Mouse (Mus musculus): ENCODE results near the gene Gp9. TPM values are rescaled to one million over a fixed set of nuclear protein-coding genes. Genes with fewer than 3 reads are reported as not detected.
A peak's percentile ranks its signal among the peaks of the same experiment; 100 is the strongest.

The Gp9 gene
- polyA plus RNA-seq, 1 experiment from 2014 or later: 3.3 TPM

- no peak for DNase-seq (ENCODE audit: low spot score)
- no peak overlapping the region for H3K9ac ChIP-seq (ENCODE audit: low read length)
- H3K27ac ChIP-seq (ENCODE audit: low read depth): no peak overlapping the region
- ATAC-seq (replicated peaks; ENCODE audit: low FRiP score, low TSS enrichment, low read depth): no peak
- H3K36me3 ChIP-seq (ENCODE audit: control insufficient read depth, insufficient read depth, low read length): no peaks in the 10 kb centered on the region
- no peaks in the 10 kb centered on the region for H3K9me3 ChIP-seq (ENCODE audit: control insufficient read depth, low read length)
- whole genome bisulfite sequencing: 45% methylated on average over 1 of the region's 1 CpGs
- no peak overlapping the region for H3K4me2 ChIP-seq (ENCODE audit: low read length)
- no peaks in the 10 kb centered on the region for H3K27me3 ChIP-seq (replicated peaks; ENCODE audit: control insufficient read depth, insufficient read depth, low read length)
- H3K4me1 ChIP-seq (replicated peaks; ENCODE audit: control insufficient read depth, insufficient read depth, low read length): no peaks in the 10 kb centered on the region
- H3K4me3 ChIP-seq (ENCODE audit: low read depth, low read length): no peak overlapping the region
These were observed 32.6 kb upstream of the Gp9 start for GRCm38 (mm10) chr6:87745301-87745700.

DNA sequence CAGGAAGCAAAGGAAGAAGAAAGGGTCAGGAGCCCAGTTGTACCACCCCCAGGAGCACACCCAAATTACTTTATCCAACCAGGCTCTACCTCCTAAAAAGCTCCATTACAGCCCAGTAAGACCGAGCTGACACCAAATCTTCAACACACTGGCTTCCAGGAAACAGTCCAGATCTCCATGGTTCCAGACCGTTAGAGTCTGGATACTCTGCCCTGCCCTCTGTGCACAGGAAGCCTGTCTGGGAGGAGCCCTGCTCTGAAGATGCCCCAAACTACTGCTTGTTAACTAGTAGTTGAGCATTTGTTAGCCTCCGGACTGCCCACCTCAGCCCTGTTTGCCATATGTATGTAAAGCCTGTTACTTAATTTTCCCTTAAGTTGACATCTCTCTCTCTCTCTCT, 31.8 kb upstream of the Gp9 start:
- WGBS: 51% methylated on average over 3 of the region's 3 CpGs
- Histone ChIP-seq H3K4me2 (ENCODE audit: low read length) (no peak overlapping the region), H3K9me3 (ENCODE audit: control insufficient read depth, low read length) (no peaks in the 10 kb centered on the region), H3K27ac (ENCODE audit: low read depth) (no peak overlapping the region), H3K4me3 (ENCODE audit: low read depth, low read length) (no peak overlapping the region), H3K27me3 (replicated peaks; ENCODE audit: control insufficient read depth, insufficient read depth, low read length) (no peaks in the 10 kb centered on the region), H3K4me1 (replicated peaks; ENCODE audit: control insufficient read depth, insufficient read depth, low read length) (no peaks in the 10 kb centered on the region), H3K36me3 (ENCODE audit: control insufficient read depth, insufficient read depth, low read length) (no peaks in the 10 kb centered on the region), H3K9ac (ENCODE audit: low read length) (no peak overlapping the region)
- no peak for ATAC-seq (replicated peaks; ENCODE audit: low FRiP score, low TSS enrichment, low read depth)
- DNase-seq (ENCODE audit: low spot score): no peak

GRCm38 (mm10) chr6:87746849-87747248, 31.0 kb upstream of the Gp9 start:
- no peaks in the 10 kb centered on the region for H3K36me3 ChIP-seq (ENCODE audit: control insufficient read depth, insufficient read depth, low read length)
- H3K9me3 ChIP-seq (ENCODE audit: control insufficient read depth, low read length): no peaks in the 10 kb centered on the region
- 63% methylated on average over 2 of the region's 2 CpGs for WGBS
- peak overlapping the region; percentile 30; the same call in 1 of the 2 replicates for H3K27ac ChIP-seq (ENCODE audit: low read depth)
- H3K27me3 ChIP-seq (replicated peaks; ENCODE audit: control insufficient read depth, insufficient read depth, low read length): no peaks in the 10 kb centered on the region
- H3K4me1 ChIP-seq (replicated peaks; ENCODE audit: control insufficient read depth, insufficient read depth, low read length): no peaks in the 10 kb centered on the region
- no peak overlapping the region for H3K4me2 ChIP-seq (ENCODE audit: low read length)
- no peak overlapping the region for H3K9ac ChIP-seq (ENCODE audit: low read length)
- ATAC-seq (replicated peaks; ENCODE audit: low FRiP score, low TSS enrichment, low read depth): no peak
- no peak overlapping the region for H3K4me3 ChIP-seq (ENCODE audit: low read depth, low read length)
- no peak for DNase-seq (ENCODE audit: low spot score)

DNA sequence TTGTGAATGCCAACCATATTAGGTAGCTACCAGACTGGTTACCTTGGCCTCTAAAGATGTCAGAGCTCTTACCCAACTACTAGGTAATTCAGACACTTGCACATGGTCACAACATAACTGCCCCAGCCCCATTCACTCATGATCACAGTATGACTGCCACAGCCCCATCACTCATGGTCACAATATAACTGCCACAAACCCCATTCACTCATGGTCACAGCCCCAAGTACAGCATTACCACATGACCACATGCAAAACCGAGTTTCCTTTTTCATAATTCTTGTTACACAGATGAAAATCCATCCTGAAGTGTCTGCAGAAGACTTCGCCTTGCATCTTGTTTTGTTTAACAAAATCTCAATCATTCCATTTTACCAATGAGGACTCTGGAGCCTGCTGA, 29.8 kb upstream of the Gp9 start:
- Histone ChIP-seq H3K27ac (ENCODE audit: low read depth) (no peak overlapping the region), H3K4me2 (ENCODE audit: low read length) (no peak overlapping the region), H3K4me3 (ENCODE audit: low read depth, low read length) (no peak overlapping the region), H3K9ac (ENCODE audit: low read length) (no peak overlapping the region), H3K36me3 (ENCODE audit: control insufficient read depth, insufficient read depth, low read length) (no peaks in the 10 kb centered on the region), H3K27me3 (replicated peaks; ENCODE audit: control insufficient read depth, insufficient read depth, low read length) (no peaks in the 10 kb centered on the region), H3K9me3 (ENCODE audit: control insufficient read depth, low read length) (no peaks in the 10 kb centered on the region), H3K4me1 (replicated peaks; ENCODE audit: control insufficient read depth, insufficient read depth, low read length) (no peaks in the 10 kb centered on the region)
- 81% methylated on average over 2 of the region's 2 CpGs for WGBS
- ATAC-seq (replicated peaks; ENCODE audit: low FRiP score, low TSS enrichment, low read depth) (no peak), DNase-seq (ENCODE audit: low spot score) (no peak)

DNA sequence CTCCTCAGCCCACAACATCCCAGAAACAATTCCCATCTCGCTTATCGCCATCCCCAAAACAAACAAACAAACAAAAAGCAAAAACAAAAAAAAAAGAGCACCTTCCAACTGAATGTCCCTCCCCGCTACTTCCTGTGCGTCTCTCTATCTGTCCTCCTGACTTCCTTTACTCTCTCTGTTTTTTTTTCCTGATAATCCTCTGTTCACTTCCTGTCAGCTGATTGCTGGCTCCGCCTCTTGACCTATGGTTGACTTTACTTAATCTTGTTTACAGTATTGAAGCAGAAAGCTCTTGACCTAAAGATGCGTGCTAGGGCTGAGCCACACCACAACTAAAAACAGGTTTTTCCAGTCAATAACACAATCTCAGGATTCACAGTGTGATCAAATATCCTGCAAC, 29.3 kb upstream of the Gp9 start:
- H3K36me3 ChIP-seq (ENCODE audit: control insufficient read depth, insufficient read depth, low read length): no peaks in the 10 kb centered on the region
- no peak overlapping the region for H3K4me2 ChIP-seq (ENCODE audit: low read length)
- H3K27ac ChIP-seq (ENCODE audit: low read depth): no peak overlapping the region
- DNase-seq (ENCODE audit: low spot score) (no peak), ATAC-seq (replicated peaks; ENCODE audit: low FRiP score, low TSS enrichment, low read depth) (no peak)
- no peak overlapping the region for H3K4me3 ChIP-seq (ENCODE audit: low read depth, low read length)
- H3K4me1 ChIP-seq (replicated peaks; ENCODE audit: control insufficient read depth, insufficient read depth, low read length): no peaks in the 10 kb centered on the region
- no peaks in the 10 kb centered on the region for H3K9me3 ChIP-seq (ENCODE audit: control insufficient read depth, low read length)
- H3K27me3 ChIP-seq (replicated peaks; ENCODE audit: control insufficient read depth, insufficient read depth, low read length): no peaks in the 10 kb centered on the region
- H3K9ac ChIP-seq (ENCODE audit: low read length): no peak overlapping the region
- 77% methylated on average over 6 of the region's 6 CpGs for WGBS

GRCm38 (mm10) chr6:87750184-87750910, 27.5 kb upstream of the Gp9 start:
- H3K9me3 ChIP-seq (ENCODE audit: control insufficient read depth, low read length): no peaks in the 10 kb centered on the region
- no peak overlapping the region for H3K9ac ChIP-seq (ENCODE audit: low read length)
- H3K27ac ChIP-seq (ENCODE audit: low read depth): no peak overlapping the region
- H3K4me2 ChIP-seq (ENCODE audit: low read length): no peak overlapping the region
- H3K27me3 ChIP-seq (replicated peaks; ENCODE audit: control insufficient read depth, insufficient read depth, low read length): no peaks in the 10 kb centered on the region
- no peaks in the 10 kb centered on the region for H3K36me3 ChIP-seq (ENCODE audit: control insufficient read depth, insufficient read depth, low read length)
- H3K4me3 ChIP-seq (ENCODE audit: low read depth, low read length): no peak overlapping the region
- ATAC-seq (replicated peaks; ENCODE audit: low FRiP score, low TSS enrichment, low read depth): no peak
- H3K4me1 ChIP-seq (replicated peaks; ENCODE audit: control insufficient read depth, insufficient read depth, low read length): no peaks in the 10 kb centered on the region
- WGBS: 85% methylated on average over 8 of the region's 8 CpGs
- DNase-seq (ENCODE audit: low spot score): no peak

DNA sequence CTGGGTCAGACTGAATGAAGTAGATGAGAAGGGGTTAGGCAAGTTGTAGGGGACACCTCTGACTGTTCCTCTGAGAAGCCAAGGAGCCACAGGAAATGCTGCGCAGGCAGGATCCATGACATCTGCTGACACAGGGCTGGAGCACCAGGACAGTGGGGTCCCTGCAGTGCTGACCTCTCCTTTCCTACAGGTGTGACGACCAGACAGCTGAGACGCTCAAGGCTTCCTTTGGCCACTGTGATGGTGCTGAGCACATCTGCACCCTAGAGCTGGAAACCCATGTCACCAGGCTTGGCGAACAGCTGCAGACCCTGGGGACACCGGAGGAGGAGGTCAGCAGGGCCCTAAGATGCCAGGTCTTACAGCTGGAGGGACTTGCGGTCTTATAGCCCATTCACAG, 26.3 kb upstream of the Gp9 start:
- H3K4me2 ChIP-seq (ENCODE audit: low read length): no peak overlapping the region
- H3K9me3 ChIP-seq (ENCODE audit: control insufficient read depth, low read length): no peaks in the 10 kb centered on the region
- no peaks in the 10 kb centered on the region for H3K27me3 ChIP-seq (replicated peaks; ENCODE audit: control insufficient read depth, insufficient read depth, low read length)
- DNase-seq (ENCODE audit: low spot score) (no peak), ATAC-seq (replicated peaks; ENCODE audit: low FRiP score, low TSS enrichment, low read depth) (no peak)
- H3K9ac ChIP-seq (ENCODE audit: low read length): no peak overlapping the region
- no peaks in the 10 kb centered on the region for H3K36me3 ChIP-seq (ENCODE audit: control insufficient read depth, insufficient read depth, low read length)
- no peak overlapping the region for H3K4me3 ChIP-seq (ENCODE audit: low read depth, low read length)
- no peaks in the 10 kb centered on the region for H3K4me1 ChIP-seq (replicated peaks; ENCODE audit: control insufficient read depth, insufficient read depth, low read length)
- WGBS: 85% methylated on average over 6 of the region's 6 CpGs
- H3K27ac ChIP-seq (ENCODE audit: low read depth): no peak overlapping the region

DNA sequence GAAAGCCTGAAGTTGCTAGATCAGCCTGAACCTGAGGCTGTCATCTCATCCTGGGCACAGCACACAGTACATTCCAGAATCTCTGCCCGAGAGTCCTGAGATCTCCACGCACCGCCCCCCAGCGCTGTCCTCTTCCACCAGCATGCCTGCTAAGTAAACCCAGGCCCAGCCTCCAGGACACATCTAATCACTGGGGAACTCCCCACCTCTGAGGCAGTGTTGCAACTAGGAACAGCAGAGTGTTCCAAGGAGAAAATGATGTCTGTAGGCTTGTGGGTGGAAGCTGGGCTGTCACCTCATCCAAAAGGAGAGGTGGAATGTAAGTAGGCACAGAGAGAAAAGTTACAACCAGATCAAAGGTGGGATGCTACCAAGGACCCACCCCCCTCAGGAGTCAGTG, 22.7 kb upstream of the Gp9 start:
- no peak overlapping the region for H3K4me3 ChIP-seq (ENCODE audit: low read depth, low read length)
- H3K4me2 ChIP-seq (ENCODE audit: low read length): no peak overlapping the region
- no peak for DNase-seq (ENCODE audit: low spot score)
- H3K4me1 ChIP-seq (replicated peaks; ENCODE audit: control insufficient read depth, insufficient read depth, low read length): no peaks in the 10 kb centered on the region
- H3K27me3 ChIP-seq (replicated peaks; ENCODE audit: control insufficient read depth, insufficient read depth, low read length): no peaks in the 10 kb centered on the region
- H3K36me3 ChIP-seq (ENCODE audit: control insufficient read depth, insufficient read depth, low read length): no peaks in the 10 kb centered on the region
- 84% methylated on average over 4 of the region's 4 CpGs for WGBS
- no peaks in the 10 kb centered on the region for H3K9me3 ChIP-seq (ENCODE audit: control insufficient read depth, low read length)
- no peak for ATAC-seq (replicated peaks; ENCODE audit: low FRiP score, low TSS enrichment, low read depth)
- no peak overlapping the region for H3K9ac ChIP-seq (ENCODE audit: low read length)
- H3K27ac ChIP-seq (ENCODE audit: low read depth): no peak overlapping the region

- H3K27ac ChIP-seq (ENCODE audit: low read depth): no peak overlapping the region
- no peak overlapping the region for H3K4me3 ChIP-seq (ENCODE audit: low read depth, low read length)
- no peaks in the 10 kb centered on the region for H3K27me3 ChIP-seq (replicated peaks; ENCODE audit: control insufficient read depth, insufficient read depth, low read length)
- no peak for DNase-seq (ENCODE audit: low spot score)
- H3K9ac ChIP-seq (ENCODE audit: low read length): no peak overlapping the region
- no peaks in the 10 kb centered on the region for H3K36me3 ChIP-seq (ENCODE audit: control insufficient read depth, insufficient read depth, low read length)
- 88% methylated on average over 8 of the region's 8 CpGs for WGBS
- H3K4me2 ChIP-seq (ENCODE audit: low read length): no peak overlapping the region
- no peak for ATAC-seq (replicated peaks; ENCODE audit: low FRiP score, low TSS enrichment, low read depth)
- no peaks in the 10 kb centered on the region for H3K9me3 ChIP-seq (ENCODE audit: control insufficient read depth, low read length)
- H3K4me1 ChIP-seq (replicated peaks; ENCODE audit: control insufficient read depth, insufficient read depth, low read length): no peaks in the 10 kb centered on the region
These were observed 21.0 kb upstream of the Gp9 start for GRCm38 (mm10) chr6:87756896-87757295.
